Mouse (Mus musculus) right cerebral cortex, postnatal 10 days (tissue): ENCODE measurements around the gene Lgals3.
"Not testable (repeated sequence)": the region's sequence is repeated elsewhere in the genome, so short reads cannot be mapped to it uniquely, and the experiment has no call there.

Experiments used
- DNase-seq, 2 experiments: peaks; one replicate each; pipeline ENCODE4 v3.0.0; 2021; ENCODE audit warnings: low spot score in 2 of 2

Lgals3 gene

GRCm38 (mm10) chr14:47367461-47367860, at the start of gene Lgals3:
TSS of gene Lgals3 (plus strand) at chr14:47367751.
- DNase-seq, result peak; percentile 80 to 88

- no peak for DNase-seq
These were observed 48.2 kb upstream of the Lgals3 start for GRCm38 (mm10) chr14:47319362-47319761.

- DNase-seq, result not testable (repeated sequence)
These were observed 46.0 kb upstream of the Lgals3 start for GRCm38 (mm10) chr14:47321581-47321980.

- DNase-seq, result no peak
These were observed 41.4 kb upstream of the Lgals3 start for GRCm38 (mm10) chr14:47325965-47326761.

GRCm38 (mm10) chr14:47327347-47327746, 40.2 kb upstream of the Lgals3 start:
- no peak for DNase-seq

GRCm38 (mm10) chr14:47331920-47332319, 35.6 kb upstream of the Lgals3 start:
- no peak for DNase-seq

- DNase-seq, result peak; percentile 58 to 80
These were observed 32.7 kb upstream of the Lgals3 start for GRCm38 (mm10) chr14:47334819-47335218.

GRCm38 (mm10) chr14:47335300-47335699, 32.3 kb upstream of the Lgals3 start:
- no peak for DNase-seq

- no peak for DNase-seq
These were observed 27.2 kb upstream of the Lgals3 start for GRCm38 (mm10) chr14:47340231-47340925.

GRCm38 (mm10) chr14:47341811-47342291, 25.7 kb upstream of the Lgals3 start:
- DNase-seq, result peak; percentile 38 to 48

- DNase-seq, result no peak
These were observed 20.8 kb upstream of the Lgals3 start for GRCm38 (mm10) chr14:47346715-47347114.

GRCm38 (mm10) chr14:47350974-47351373, 16.6 kb upstream of the Lgals3 start:
- no peak for DNase-seq

- no peak for DNase-seq
These were observed 15.3 kb upstream of the Lgals3 start for GRCm38 (mm10) chr14:47352272-47352671.

- no peak for DNase-seq
These were observed 14.3 kb upstream of the Lgals3 start for GRCm38 (mm10) chr14:47353240-47353639.

GRCm38 (mm10) chr14:47354111-47354577, 13.4 kb upstream of the Lgals3 start:
- no peak for DNase-seq

GRCm38 (mm10) chr14:47354948-47355347, 12.6 kb upstream of the Lgals3 start:
- DNase-seq, result no peak

GRCm38 (mm10) chr14:47356622-47357021, 10.9 kb upstream of the Lgals3 start:
- DNase-seq, result no peak

- no peak for DNase-seq
These were observed 7.9 kb upstream of the Lgals3 start for GRCm38 (mm10) chr14:47359610-47360009.

- DNase-seq, result no peak
These were observed 6.1 kb upstream of the Lgals3 start for GRCm38 (mm10) chr14:47361418-47361817.

- no peak for DNase-seq
These were observed 5.7 kb upstream of the Lgals3 start for GRCm38 (mm10) chr14:47361899-47362298.

GRCm38 (mm10) chr14:47364742-47365449, 2.7 kb upstream of the Lgals3 start:
- DNase-seq, result peak; percentile 40 to 44

GRCm38 (mm10) chr14:47366881-47367321, 650 bp upstream of the Lgals3 start:
- peak; percentile 78 to 81 for DNase-seq
